Mouse (Mus musculus): Measurements from ENCODE around the gene Ap5s1.

GRCm38 (mm10) chr2:131208356-131208755, 1.5 kb downstream of the Ap5s1 start:
- no peak for TF ChIP-seq CTCF (IDR thresholded peaks at IDR 0.05; ENCODE audit: low read depth, low read length)
- TF ChIP-seq POLR2A (IDR thresholded peaks at IDR 0.05; ENCODE audit: extremely low read depth, insufficient read depth, low read length), result no peak

All from liver, adult 2 months (tissue).